32 mouse cellular contexts compared by ENCODE assay signal in the genomic region with DNA sequence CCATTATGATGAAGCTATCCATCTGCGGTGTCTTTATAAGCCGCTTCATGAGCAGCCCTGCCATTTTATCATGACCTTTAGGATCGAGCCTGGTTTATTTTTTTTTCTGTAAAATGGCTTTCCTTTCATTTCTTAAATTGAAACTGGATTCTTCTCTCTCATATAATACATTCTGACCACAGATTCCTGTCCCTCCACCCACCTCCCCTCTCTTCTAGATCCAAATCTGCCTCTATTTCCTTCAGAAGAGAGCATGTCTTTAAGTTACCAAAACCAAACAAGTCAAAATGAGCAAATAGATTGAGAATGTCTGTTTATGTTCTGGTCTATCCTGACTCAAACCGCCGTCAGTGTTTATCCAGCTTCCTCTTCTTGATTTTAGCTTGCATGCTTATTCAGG. TPM values are rescaled to one million over a fixed set of nuclear protein-coding genes. Genes with fewer than 3 reads are reported as not detected.
A peak's percentile ranks its signal among the peaks of the same experiment; 100 is the strongest.
DNase-seq lines count a peak whose midpoint lies in the region; ATAC-seq and TF ChIP-seq lines count a peak whose summit lies in the region.
"Had no signal": no experiment of that assay in that cellular context is flagged by ENCODE, and none has a peak within 500 bp of the region (broad histone marks: within the 10 kb centered on the region; RNA-seq: fewer than 3 reads in every experiment).

No protein-coding gene starts in this region.

- no peaks in the 10 kb centered on the region for H3K9me3 ChIP-seq in MEL (replicated peaks; ENCODE audit: insufficient read depth, low read length)
- no peaks in the 10 kb centered on the region for H3K9me3 ChIP-seq in neural tube, embryonic 15.5 days (replicated peaks)
- no peaks in the 10 kb centered on the region for H3K9me3 ChIP-seq in hindbrain, embryonic 12.5 days (replicated peaks)
- H3K9me3 ChIP-seq: forebrain, embryonic 13.5 days; G1E; heart, embryonic 12.5 days; hindbrain, embryonic 15.5 days; intestine, embryonic 15.5 days; limb, embryonic 12.5 days; liver, embryonic 15.5 days; megakaryocyte, embryonic 14.5 days; midbrain, embryonic 12.5 days had no signal

- no peak overlapping the region for H3K4me2 ChIP-seq in neural tube, embryonic 15.5 days
- no peak overlapping the region for H3K4me2 ChIP-seq in hindbrain, embryonic 12.5 days (replicated peaks)
- H3K4me2 ChIP-seq: forebrain, embryonic 13.5 days; heart, embryonic 12.5 days; hindbrain, embryonic 15.5 days; intestine, embryonic 15.5 days; limb, embryonic 12.5 days; liver, embryonic 15.5 days; lung, embryonic 14.5 days; midbrain, embryonic 12.5 days had no signal

- DNase-seq in 416B (ENCODE audit: low read depth) (peak; percentile 69), MEL (ENCODE audit: low read depth, low spot score) (peak; percentile 17)
- DNase-seq in spleen, postnatal 14 days (ENCODE audit: low spot score in 2 of 2) = no peak
- DNase-seq: adrenal gland, adult 2 months; adrenal gland, postnatal 36 days; cerebellum, adult 2 months; cerebellum, postnatal 14 days; gastrocnemius, postnatal 14 days; heart, adult 2 months; heart, postnatal 4 days; kidney, adult 8-10 months; kidney, postnatal 10 days; layer of hippocampus, adult 9-11 months; lung, embryonic 14.5 days; lung, postnatal 14 days; right cerebral cortex, postnatal 25 days; thymus, adult 2 months; thymus, postnatal 4 days had no signal

- H3K4me1 ChIP-seq in MEL (ENCODE audit: control insufficient read depth in 1 of 2, insufficient read depth in 2 of 2, low read length in 2 of 2) = peaks cover 3 to 7% of the 10 kb centered on the region in 2 experiments; a peak in 2 of 4 replicates
- no peaks in the 10 kb centered on the region for H3K4me1 ChIP-seq in neural tube, embryonic 15.5 days
- H3K4me1 ChIP-seq in hindbrain, embryonic 12.5 days = no peaks in the 10 kb centered on the region
- H3K4me1 ChIP-seq: forebrain, embryonic 13.5 days; heart, embryonic 12.5 days; hindbrain, embryonic 15.5 days; intestine, embryonic 15.5 days; limb, embryonic 12.5 days; midbrain, embryonic 12.5 days had no signal

- TF ChIP-seq EP300 in MEL (IDR thresholded peaks at IDR 0.05; ENCODE audit: low read depth in 1 of 2, low read length in 2 of 2) = no peak

- WGBS in neural tube, embryonic 15.5 days = 94% methylated on average over 5 of the region's 5 CpGs
- WGBS in hindbrain, embryonic 12.5 days = 92% methylated on average over 5 of the region's 5 CpGs

- TF ChIP-seq CTCF in MEL (IDR thresholded peaks at IDR 0.05 in 2 of 3, conservative IDR thresholded peaks at IDR 0.05 in 1 of 3; ENCODE audit: control insufficient read depth in 1 of 3, insufficient read depth in 1 of 3, low read depth in 2 of 3, low read length in 3 of 3, poor library complexity in 1 of 3, severe bottlenecking in 1 of 3) = no peak

- no peaks in the 10 kb centered on the region for H3K79me2 ChIP-seq in MEL (ENCODE audit: control insufficient read depth, insufficient read depth, low read length, poor library complexity)

- TF ChIP-seq RAD21 in MEL (IDR thresholded peaks at IDR 0.05; ENCODE audit: low read depth, low read length) = no peak

- no peaks in the 10 kb centered on the region for H3K27me3 ChIP-seq in MEL (ENCODE audit: control insufficient read depth in 1 of 2, insufficient read depth in 2 of 2, low read length in 2 of 2)
- no peaks in the 10 kb centered on the region for H3K27me3 ChIP-seq in neural tube, embryonic 15.5 days (replicated peaks)
- H3K27me3 ChIP-seq in hindbrain, embryonic 12.5 days = no peaks in the 10 kb centered on the region
- H3K27me3 ChIP-seq: heart, embryonic 12.5 days; hindbrain, embryonic 15.5 days; intestine, embryonic 15.5 days; liver, embryonic 15.5 days; megakaryocyte, embryonic 14.5 days; midbrain, embryonic 12.5 days had no signal

- no peak overlapping the region for H3K4me3 ChIP-seq in MEL (ENCODE audit: control insufficient read depth in 1 of 2, insufficient read depth in 1 of 2, low read depth in 2 of 2, low read length in 2 of 2)
- no peak overlapping the region for H3K4me3 ChIP-seq in neural tube, embryonic 15.5 days (replicated peaks)
- H3K4me3 ChIP-seq in hindbrain, embryonic 12.5 days = no peak overlapping the region
- H3K4me3 ChIP-seq: forebrain, embryonic 13.5 days; heart, adult 2 months; heart, embryonic 12.5 days; hindbrain, embryonic 15.5 days; intestine, embryonic 15.5 days; left cerebral cortex, adult 2 months; limb, embryonic 12.5 days; liver, embryonic 15.5 days; megakaryocyte, embryonic 14.5 days; midbrain, embryonic 12.5 days had no signal

- peaks cover 0 to 10% of the 10 kb centered on the region in 2 experiments; a peak in 2 of 4 replicates for H3K36me3 ChIP-seq in MEL (ENCODE audit: control insufficient read depth in 1 of 2, insufficient read depth in 2 of 2, low read length in 2 of 2)
- no peaks in the 10 kb centered on the region for H3K36me3 ChIP-seq in neural tube, embryonic 15.5 days
- H3K36me3 ChIP-seq in hindbrain, embryonic 12.5 days = no peaks in the 10 kb centered on the region
- H3K36me3 ChIP-seq: G1E; heart, embryonic 12.5 days; hindbrain, embryonic 15.5 days; intestine, embryonic 15.5 days; limb, embryonic 12.5 days; liver, embryonic 15.5 days; midbrain, embryonic 12.5 days had no signal

- ATAC-seq in granulocyte monocyte progenitor cell, adult 5-6 weeks (replicated peaks; ENCODE audit: poor library complexity, severe bottlenecking) = peak; percentile 15; the same call in 1 of the 2 replicates
- ATAC-seq in megakaryocyte progenitor cell, adult 5-6 weeks (replicated peaks; ENCODE audit: poor library complexity) = 0 out of 2 replicates have a peak, but pooled peaks have one; percentile 10
- no peak for ATAC-seq in neural tube, embryonic 15.5 days (ENCODE audit: low FRiP score)
- no peak for ATAC-seq in hindbrain, embryonic 12.5 days (ENCODE audit: low FRiP score)
- ATAC-seq: forebrain, embryonic 13.5 days; intestine, embryonic 15.5 days had no signal

- no peak overlapping the region for H3K27ac ChIP-seq in MEL (ENCODE audit: control insufficient read depth, low read depth, low read length)
- H3K27ac ChIP-seq in neural tube, embryonic 15.5 days (replicated peaks) = no peak overlapping the region
- H3K27ac ChIP-seq in hindbrain, embryonic 12.5 days = no peak overlapping the region
- H3K27ac ChIP-seq: forebrain, embryonic 13.5 days; heart, adult 2 months; hindbrain, embryonic 15.5 days; intestine, embryonic 15.5 days; left cerebral cortex, adult 2 months; limb, embryonic 12.5 days; liver, embryonic 15.5 days; midbrain, embryonic 12.5 days had no signal

- H3K9ac ChIP-seq in MEL (ENCODE audit: control insufficient read depth, low read depth, low read length, poor library complexity, severe bottlenecking) = no peak overlapping the region
- no peak overlapping the region for H3K9ac ChIP-seq in neural tube, embryonic 15.5 days (replicated peaks)
- no peak overlapping the region for H3K9ac ChIP-seq in hindbrain, embryonic 12.5 days
- H3K9ac ChIP-seq: forebrain, embryonic 13.5 days; heart, embryonic 12.5 days; hindbrain, embryonic 15.5 days; intestine, embryonic 15.5 days; limb, embryonic 12.5 days; liver, embryonic 15.5 days; lung, embryonic 14.5 days; midbrain, embryonic 12.5 days had no signal

- TF ChIP-seq POLR2A in MEL (IDR thresholded peaks at IDR 0.05; ENCODE audit: control insufficient read depth in 1 of 2, insufficient read depth in 1 of 2, low read depth in 1 of 2, low read length in 2 of 2, poor library complexity in 1 of 2) = no peak

TF ChIP-seq in MEL, 35 proteins besides CTCF, POLR2A, EP300 and RAD21:
- TF ChIP-seq MYC (IDR thresholded peaks at IDR 0.05; ENCODE audit: low read depth, low read length) = no peak
- no peak for TF ChIP-seq USF2 (IDR thresholded peaks at IDR 0.05; ENCODE audit: borderline replicate concordance in 1 of 2, insufficient read depth in 1 of 2, low read depth in 1 of 2, low read length in 2 of 2)
- TF ChIP-seq GATA1 (IDR thresholded peaks at IDR 0.05; ENCODE audit: low read depth, low read length) = no peak
- no peak for TF ChIP-seq MAX (IDR thresholded peaks at IDR 0.05; ENCODE audit: low read length)
- TF ChIP-seq MAZ (IDR thresholded peaks at IDR 0.05; ENCODE audit: low read depth, low read length) = no peak
- TF ChIP-seq MEF2A (IDR thresholded peaks at IDR 0.05; ENCODE audit: extremely low read depth, insufficient replicate concordance, low read depth, low read length, poor library complexity, severe bottlenecking) = no peak
- no peak for TF ChIP-seq MYB (IDR thresholded peaks at IDR 0.05; ENCODE audit: low read depth, low read length)
- no peak for TF ChIP-seq ZC3H11A (IDR thresholded peaks at IDR 0.05; ENCODE audit: low read depth, low read length)
- TF ChIP-seq POLR2AphosphoS5 (IDR thresholded peaks at IDR 0.05; ENCODE audit: borderline replicate concordance, low read depth, low read length) = no peak
- TF ChIP-seq ZKSCAN1 (IDR thresholded peaks at IDR 0.05; ENCODE audit: low read depth, low read length) = no peak

RNA-seq across cellular contexts. Expression of a gene that starts 46.1 kb away (rescaled TPM):
- total RNA-seq in MEL (2012; rRNA removed) = 1.5 and 4.0 TPM in 2 replicates
- polyA plus RNA-seq in MEL (2012; ENCODE audit: insufficient read depth in 1 of 2, insufficient read length in 2 of 2, low read depth in 1 of 2, low replicate concordance in 2 of 2, missing spikeins in 1 of 2) = 1 to 10 TPM in 1 of 2 experiments, not detected in 1; 2.8 TPM
- 99.5 and 105 TPM in 2 replicates for total RNA-seq in granulocyte monocyte progenitor cell, adult 5-6 weeks (2014; fragmentation: Nextera tagmentation)
- 146 and 174 TPM in 2 replicates for total RNA-seq in granulocyte monocyte progenitor cell, adult 5-6 weeks (2017)
- 120 and 124 TPM in 2 replicates for total RNA-seq in megakaryocyte progenitor cell, adult 5-6 weeks (2015)
- total RNA-seq in megakaryocyte progenitor cell, adult 5-6 weeks (2017) = 111 and 122 TPM in 2 replicates
- 3.0 and 6.8 TPM in 2 replicates for polyA plus RNA-seq in neural tube, embryonic 15.5 days (2015; fragmentation: Nextera tagmentation; extraction: Ambion mirVana)
- 1.2 and 1.4 TPM in 2 replicates for polyA plus RNA-seq in hindbrain, embryonic 12.5 days (2016; fragmentation: Nextera tagmentation; extraction: Ambion mirVana)

Comparison
In these comparisons a context has a peak if more than half of its experiments do, and no peak if none do; other contexts are left out.
1. DNase-seq: peak in 416B (single experiment) and MEL (single experiment); none in spleen, postnatal 14 days (0 of 2).
2. ATAC-seq: peak in granulocyte monocyte progenitor cell, adult 5-6 weeks (single experiment) and megakaryocyte progenitor cell, adult 5-6 weeks (single experiment); none in neural tube, embryonic 15.5 days (single experiment) and hindbrain, embryonic 12.5 days (single experiment).
3. RNA of a gene that starts 46.1 kb away (total RNA-seq): 99.5 to 174 TPM in granulocyte monocyte progenitor cell, adult 5-6 weeks and 111 to 124 TPM in megakaryocyte progenitor cell, adult 5-6 weeks; 1.5 to 4.0 TPM in MEL; every median in the first group is over 10 times any median in the second.